Mouse (Mus musculus) myocyte (in vitro differentiated cells): ENCODE data around the gene Gm10277.
"Not testable (repeated sequence)": the region's sequence is repeated elsewhere in the genome, so short reads cannot be mapped to it uniquely, and the experiment has no call there.

ENCODE experiments used
- MAX ChIP-seq: IDR thresholded peaks from one replicate; pipeline ENCODE4 v1.6.1; 2011; ENCODE audit warnings: low read depth, mild to moderate bottlenecking, control low read depth
- MYOG ChIP-seq, 3 experiments: IDR thresholded peaks; one replicate each; pipeline ENCODE4 v1.6.1; 2011; ENCODE audit warnings: control low read depth in 2 of 3, low read depth in 2 of 3, mild to moderate bottlenecking in 2 of 3; ENCODE audit not compliant: insufficient read length in 2 of 3, control insufficient read depth in 1 of 3, insufficient read depth in 1 of 3
- POLR2AphosphoS2 ChIP-seq: IDR thresholded peaks from one replicate; pipeline ENCODE4 v1.6.1; 2011; ENCODE audit warnings: low read depth, control low read depth; ENCODE audit not compliant: insufficient read length
- USF1 ChIP-seq: IDR thresholded peaks from one replicate; pipeline ENCODE4 v1.6.1; 2011; ENCODE audit warnings: low read depth, mild to moderate bottlenecking, control low read depth, moderate library complexity

DNA sequence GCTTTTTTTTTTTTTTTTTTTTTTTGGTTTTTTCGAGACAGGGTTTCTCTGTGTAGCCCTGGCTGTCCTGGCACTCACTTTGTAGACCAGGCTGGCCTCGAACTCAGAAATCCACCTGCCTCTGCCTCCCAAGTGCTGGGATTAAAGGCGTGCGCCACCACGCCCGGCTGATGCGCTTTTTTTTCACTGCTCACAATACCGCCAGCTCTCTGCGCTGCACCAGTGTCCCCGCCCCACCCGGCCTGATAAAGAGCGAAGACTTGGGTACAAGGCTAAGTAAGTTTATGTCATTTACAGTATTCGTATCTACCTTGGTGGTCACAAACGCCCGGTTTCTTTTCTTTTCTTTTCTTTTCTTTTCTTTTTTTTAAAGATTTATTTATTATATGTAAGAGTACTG is 40.4 kb downstream of the Gm10277 start:
- TF ChIP-seq POLR2AphosphoS2; MAX; USF1; MYOG (IDR thresholded peaks at IDR 0.05; ENCODE audit: control insufficient read depth in 1 of 3, insufficient read depth in 1 of 3, insufficient read length in 2 of 3, low read depth in 2 of 3): not testable (repeated sequence)
